Mouse (Mus musculus) kidney, embryonic 16.5 days (tissue): ENCODE data around the gene Hsd17b1. TPM values are rescaled to one million over a fixed set of nuclear protein-coding genes. Genes with fewer than 3 reads are reported as not detected.

ENCODE experiments used
- ATAC-seq: fragments of 200-750 bp; cut with Nextera tagmentation; 2 replicates; pipeline ENCODE4 v1.8.0; 2017; ENCODE audit warnings: moderate TSS enrichment; ENCODE audit not compliant: low FRiP score, low TSS enrichment
- H3K27ac ChIP-seq: fragments of 300-500 bp; sonication (generic); 2 replicates; pipeline ENCODE4 v1.5.1; 2014; ENCODE audit warnings: low read length
- H3K27me3 ChIP-seq: fragments of 300-500 bp; sonication (generic); 2 replicates; pipeline ENCODE4 v1.6.1; 2014; ENCODE audit warnings: low read length, control low read depth, mixed read lengths; ENCODE audit not compliant: insufficient read depth
- H3K36me3 ChIP-seq: fragments of 300-500 bp; sonication (generic); 2 replicates; pipeline ENCODE4 v1.6.1; 2014; ENCODE audit warnings: low read length, control low read depth, mixed read lengths; ENCODE audit not compliant: insufficient read depth
- H3K4me1 ChIP-seq: fragments of 300-500 bp; sonication (generic); 2 replicates; pipeline ENCODE4 v1.6.1; 2014; ENCODE audit warnings: low read length, control low read depth, mixed read lengths; ENCODE audit not compliant: insufficient read depth
- H3K4me2 ChIP-seq: fragments of 300-500 bp; sonication (generic); replicated peaks from 2 replicates; pipeline ENCODE4 v1.6.1; 2014; ENCODE audit warnings: low read depth, low read length
- H3K4me3 ChIP-seq: fragments of 300-500 bp; sonication (generic); 2 replicates; pipeline ENCODE4 v1.5.1; 2014; ENCODE audit warnings: mild to moderate bottlenecking, low read length
- H3K9ac ChIP-seq: fragments of 300-500 bp; sonication (generic); replicated peaks from 2 replicates; pipeline ENCODE4 v1.6.1; 2014; ENCODE audit warnings: low read length
- H3K9me3 ChIP-seq: fragments of 300-500 bp; sonication (generic); 2 replicates; pipeline ENCODE4 v1.6.1; 2016; ENCODE audit warnings: low read length, control low read depth
- WGBS: fragments of 180-500 bp; shearing (Covaris S2); extraction: QIAGEN DNeasy Blood & Tissue Kit; methylation state at CpG from one replicate; pipeline ENCODE4 v1.1.7; 2014; 5-methylcytosine and 5-hydroxymethylcytosine counted together
- polyA plus RNA-seq: library from polyadenylated mRNA; unstranded; fragments of >200 nt; fragmentation: Nextera tagmentation; extraction: Ambion mirVana; gene quantifications from 2 replicates; pipeline ENCODE4 v1.2.1, GENCODE M21; 2015

The Hsd17b1 gene
- polyA plus RNA-seq, 1 experiment from 2014 or later, result 0.77 TPM

GRCm38 (mm10) chr11:101045826-101046225 is 32.4 kb upstream of the Hsd17b1 start:
- Histone ChIP-seq H3K27ac (no peak overlapping the region), H3K4me1 (no peaks in the 10 kb centered on the region), H3K9me3 (no peaks in the 10 kb centered on the region), H3K36me3 (peaks cover 45% of the 10 kb centered on the region), H3K9ac (no peak overlapping the region), H3K4me2 (no peak overlapping the region), H3K4me3 (no peak overlapping the region), H3K27me3 (no peaks in the 10 kb centered on the region)
- WGBS, result 93% methylated on average over 4 of the region's 4 CpGs
- no peak for ATAC-seq

GRCm38 (mm10) chr11:101046440-101046839 is 31.8 kb upstream of the Hsd17b1 start:
- no peaks in the 10 kb centered on the region for H3K27me3 ChIP-seq
- H3K4me2 ChIP-seq, result no peak overlapping the region
- no peak for ATAC-seq
- H3K9ac ChIP-seq, result no peak overlapping the region
- H3K9me3 ChIP-seq, result no peaks in the 10 kb centered on the region
- no peak overlapping the region for H3K27ac ChIP-seq
- peaks cover 45% of the 10 kb centered on the region for H3K36me3 ChIP-seq
- 53% methylated on average over 9 of the region's 9 CpGs for WGBS
- H3K4me1 ChIP-seq, result no peaks in the 10 kb centered on the region
- H3K4me3 ChIP-seq, result no peak overlapping the region

- Histone ChIP-seq H3K4me1 (no peaks in the 10 kb centered on the region), H3K9ac (no peak overlapping the region), H3K4me3 (no peak overlapping the region), H3K4me2 (no peak overlapping the region), H3K27me3 (no peaks in the 10 kb centered on the region), H3K36me3 (peaks cover 45% of the 10 kb centered on the region), H3K9me3 (no peaks in the 10 kb centered on the region), H3K27ac (no peak overlapping the region)
- ATAC-seq, result no peak
- WGBS, result 77% methylated on average over 3 of the region's 3 CpGs
Measured at GRCm38 (mm10) chr11:101047502-101047901, 30.7 kb upstream of the Hsd17b1 start.

- Histone ChIP-seq H3K4me2 (no peak overlapping the region), H3K27me3 (no peaks in the 10 kb centered on the region), H3K9me3 (peaks cover 7% of the 10 kb centered on the region; the same call in 1 of the 2 replicates), H3K4me3 (no peak overlapping the region), H3K9ac (no peak overlapping the region), H3K4me1 (no peaks in the 10 kb centered on the region), H3K36me3 (peaks cover 26% of the 10 kb centered on the region), H3K27ac (no peak overlapping the region)
- WGBS, result 89% methylated on average over 9 of the region's 9 CpGs
- no peak for ATAC-seq
Measured at GRCm38 (mm10) chr11:101050359-101050758, 27.9 kb upstream of the Hsd17b1 start.

GRCm38 (mm10) chr11:101051051-101051493 is 27.1 kb upstream of the Hsd17b1 start:
- H3K4me3 ChIP-seq, result no peak overlapping the region
- peaks cover 20% of the 10 kb centered on the region for H3K36me3 ChIP-seq
- H3K9me3 ChIP-seq, result peaks cover 7% of the 10 kb centered on the region; the same call in 1 of the 2 replicates
- H3K4me1 ChIP-seq, result no peaks in the 10 kb centered on the region
- no peaks in the 10 kb centered on the region for H3K27me3 ChIP-seq
- ATAC-seq, result no peak
- H3K4me2 ChIP-seq, result no peak overlapping the region
- H3K27ac ChIP-seq, result no peak overlapping the region
- WGBS, result 87% methylated on average over 6 of the region's 6 CpGs
- H3K9ac ChIP-seq, result no peak overlapping the region

GRCm38 (mm10) chr11:101051617-101052016 is 26.6 kb upstream of the Hsd17b1 start:
- Histone ChIP-seq H3K4me2 (no peak overlapping the region), H3K36me3 (peaks cover 20% of the 10 kb centered on the region), H3K4me3 (no peak overlapping the region), H3K27ac (no peak overlapping the region), H3K9ac (no peak overlapping the region), H3K9me3 (peaks cover 7% of the 10 kb centered on the region; the same call in 1 of the 2 replicates), H3K27me3 (no peaks in the 10 kb centered on the region), H3K4me1 (0 out of 2 replicates have a peak, but pooled peaks cover 2% of the 10 kb centered on the region)
- ATAC-seq, result no peak
- 91% methylated on average over 8 of the region's 8 CpGs for WGBS

GRCm38 (mm10) chr11:101052751-101053473 is 25.3 kb upstream of the Hsd17b1 start:
- ATAC-seq, result no peak
- H3K9ac ChIP-seq, result no peak overlapping the region
- H3K4me1 ChIP-seq, result 0 out of 2 replicates have a peak, but pooled peaks cover 3% of the 10 kb centered on the region
- 82% methylated on average over 10 of the region's 10 CpGs for WGBS
- no peak overlapping the region for H3K4me3 ChIP-seq
- peaks cover 18% of the 10 kb centered on the region for H3K36me3 ChIP-seq
- no peak overlapping the region for H3K27ac ChIP-seq
- H3K9me3 ChIP-seq, result peaks cover 7% of the 10 kb centered on the region; the same call in 1 of the 2 replicates
- no peaks in the 10 kb centered on the region for H3K27me3 ChIP-seq
- H3K4me2 ChIP-seq, result no peak overlapping the region

- Histone ChIP-seq H3K27me3 (no peaks in the 10 kb centered on the region), H3K9me3 (peaks cover 7% of the 10 kb centered on the region; the same call in 1 of the 2 replicates), H3K9ac (no peak overlapping the region), H3K4me1 (peaks cover 14% of the 10 kb centered on the region), H3K4me2 (no peak overlapping the region), H3K4me3 (no peak overlapping the region), H3K27ac (no peak overlapping the region), H3K36me3 (peaks cover 10% of the 10 kb centered on the region)
- ATAC-seq, result no peak
- 96% methylated on average over 1 of the region's 1 CpGs for WGBS
Measured at GRCm38 (mm10) chr11:101053974-101054373, 24.2 kb upstream of the Hsd17b1 start.

- no peaks in the 10 kb centered on the region for H3K27me3 ChIP-seq
- no peak overlapping the region for H3K4me3 ChIP-seq
- no peak overlapping the region for H3K27ac ChIP-seq
- no peak overlapping the region for H3K4me2 ChIP-seq
- H3K4me1 ChIP-seq, result peaks cover 26% of the 10 kb centered on the region
- 82% methylated on average over 14 of the region's 14 CpGs for WGBS
- no peak for ATAC-seq
- no peak overlapping the region for H3K9ac ChIP-seq
- peaks cover 6% of the 10 kb centered on the region; the same call in 1 of the 2 replicates for H3K36me3 ChIP-seq
- H3K9me3 ChIP-seq, result peaks cover 7% of the 10 kb centered on the region; the same call in 1 of the 2 replicates
Measured at GRCm38 (mm10) chr11:101055418-101055817, 22.8 kb upstream of the Hsd17b1 start.

GRCm38 (mm10) chr11:101056885-101057284 is 21.3 kb upstream of the Hsd17b1 start:
- 50% methylated on average over 8 of the region's 8 CpGs for WGBS
- no peak overlapping the region for H3K4me2 ChIP-seq
- no peak overlapping the region for H3K9ac ChIP-seq
- H3K27me3 ChIP-seq, result no peaks in the 10 kb centered on the region
- H3K9me3 ChIP-seq, result peaks cover 7% of the 10 kb centered on the region; the same call in 1 of the 2 replicates
- ATAC-seq, result no peak
- H3K4me1 ChIP-seq, result peaks cover 29% of the 10 kb centered on the region
- no peak overlapping the region for H3K4me3 ChIP-seq
- peak overlapping the region; percentile 66 for H3K27ac ChIP-seq
- peaks cover 6% of the 10 kb centered on the region; the same call in 1 of the 2 replicates for H3K36me3 ChIP-seq
